Mouse (Mus musculus) myocyte (in vitro differentiated cells): ENCODE results near the gene Lpo.

Experiments
- CEBPB ChIP-seq: IDR thresholded peaks from 2 replicates; pipeline ENCODE4 v1.6.1; 2011; ENCODE audit warnings: mild to moderate bottlenecking, moderate library complexity; ENCODE audit not compliant: poor library complexity, insufficient read depth, severe bottlenecking
- MYOD1 ChIP-seq, 3 experiments: IDR thresholded peaks; one replicate each; pipeline ENCODE4 v1.6.1; 2011; ENCODE audit warnings: control low read depth in 2 of 3, low read depth in 2 of 3, mild to moderate bottlenecking in 2 of 3, moderate library complexity in 1 of 3; ENCODE audit not compliant: insufficient read length in 2 of 3, control insufficient read depth in 1 of 3
- MYOG ChIP-seq, 3 experiments: IDR thresholded peaks; one replicate each; pipeline ENCODE4 v1.6.1; 2011; ENCODE audit warnings: control low read depth in 2 of 3, low read depth in 2 of 3, mild to moderate bottlenecking in 2 of 3; ENCODE audit not compliant: insufficient read length in 2 of 3, control insufficient read depth in 1 of 3, insufficient read depth in 1 of 3
- POLR2A ChIP-seq: IDR thresholded peaks from one replicate; pipeline ENCODE4 v1.6.1; 2011; ENCODE audit warnings: low read depth, mild to moderate bottlenecking, control low read depth, moderate library complexity; ENCODE audit not compliant: insufficient read length
- REST ChIP-seq: IDR thresholded peaks from one replicate; pipeline ENCODE4 v1.6.1; 2011; ENCODE audit warnings: mild to moderate bottlenecking, control low read depth, moderate library complexity; ENCODE audit not compliant: insufficient read depth, insufficient read length
- TCF12 ChIP-seq: IDR thresholded peaks from one replicate; pipeline ENCODE4 v1.6.1; 2011; ENCODE audit warnings: mild to moderate bottlenecking, control low read depth; ENCODE audit not compliant: poor library complexity, insufficient read depth, severe bottlenecking
- USF1 ChIP-seq: IDR thresholded peaks from one replicate; pipeline ENCODE4 v1.6.1; 2011; ENCODE audit warnings: low read depth, mild to moderate bottlenecking, control low read depth, moderate library complexity

GRCm38 (mm10) chr11:87802621-87803020 lies 25.5 kb downstream of the Lpo start:
- no peak for TF ChIP-seq POLR2A
- TF ChIP-seq MYOG (IDR thresholded peaks at IDR 0.05; ENCODE audit: control insufficient read depth in 1 of 3, insufficient read depth in 1 of 3, insufficient read length in 2 of 3, low read depth in 2 of 3), result no peak
- no peak for TF ChIP-seq MYOD1 (IDR thresholded peaks at IDR 0.05; ENCODE audit: control insufficient read depth in 1 of 3, insufficient read length in 2 of 3, low read depth in 2 of 3)
- TF ChIP-seq REST, result no peak
- no peak for TF ChIP-seq USF1
- TF ChIP-seq TCF12, result no peak
- TF ChIP-seq CEBPB, result no peak
